Mouse (Mus musculus) testis, adult 2 months (tissue): ENCODE results near the gene Xrcc6.

Experiments
- CTCF ChIP-seq: fragments of 200-500 bp; IDR thresholded peaks from 2 replicates; pipeline ENCODE4 v1.5.1; 2012; ENCODE audit warnings: low read depth, mild to moderate bottlenecking, inconsistent platforms, low read length, moderate library complexity; ENCODE audit not compliant: control insufficient read depth, insufficient read depth, insufficient replicate concordance
- POLR2A ChIP-seq: fragments of 200-500 bp; IDR thresholded peaks from 2 replicates; pipeline ENCODE4 v1.6.1; 2012; ENCODE audit warnings: low read depth, mild to moderate bottlenecking, inconsistent platforms, low read length, moderate library complexity; ENCODE audit not compliant: control insufficient read depth

- TF ChIP-seq CTCF: peak; percentile 48; the same call in 1 of the 2 replicates
- no peak for TF ChIP-seq POLR2A
Observed at GRCm38 (mm10) chr15:81989371-81990062, 1.9 kb downstream of the Xrcc6 start.
